Mouse (Mus musculus): Measurements from ENCODE around the gene Tsfm. TPM values are rescaled to one million over a fixed set of nuclear protein-coding genes. Genes with fewer than 3 reads are reported as not detected.
A peak's percentile ranks its signal among the peaks of the same experiment; 100 is the strongest.

Tsfm gene
- total and polyA plus RNA-seq, 3 experiments: 53.0 to 88.9 (median 78.0) TPM

DNA sequence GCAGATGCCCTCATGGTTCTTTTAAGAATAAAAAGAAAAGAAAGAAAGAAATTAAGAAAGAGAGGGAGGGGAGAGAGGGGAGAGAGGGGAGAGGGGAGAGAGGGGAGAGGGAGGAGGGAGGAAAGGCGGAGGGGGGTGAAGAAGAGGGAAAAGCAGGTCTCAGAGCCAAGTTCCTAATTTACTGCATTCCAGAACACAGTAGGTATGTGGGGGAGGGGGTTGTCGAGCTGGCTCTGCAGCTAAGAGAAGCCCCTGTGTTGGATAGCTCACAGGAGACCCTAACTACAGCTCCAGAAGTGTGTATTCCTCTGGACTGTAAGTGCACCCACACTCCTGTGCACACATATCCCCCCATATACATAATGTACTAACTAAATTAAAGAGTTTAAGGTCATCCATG lies 13.6 kb downstream of the Tsfm start:
- in situ Hi-C loops (cut with MboI; ENCODE audit: low pct_ligation_motif_present, low pct_unique_long_range_greater_than_20kb, low sequenced_read_pairs): no loop called here
- no peaks in the 10 kb centered on the region for H3K27me3 ChIP-seq (replicated peaks)
- H3K27ac ChIP-seq (ENCODE audit: insufficient read depth, low read depth): no peak overlapping the region
- H3K9me3 ChIP-seq (replicated peaks; ENCODE audit: low read length): no peaks in the 10 kb centered on the region
- dilution Hi-C loops (cut with MboI; ENCODE audit: extremely low pct_ligation_motif_present, extremely low pct_unique_long_range_greater_than_20kb, low sequenced_read_pairs): no loop called here
- peaks cover 4 to 54% of the 10 kb centered on the region in 2 experiments for H3K36me3 ChIP-seq (replicated peaks in 1 of 2; ENCODE audit: control insufficient read depth in 1 of 2, insufficient read depth in 1 of 2, low read length in 1 of 2)
- H3K9ac ChIP-seq (ENCODE audit: insufficient read depth, low read depth): no peak overlapping the region
- no peaks in the 10 kb centered on the region for H3K4me1 ChIP-seq (ENCODE audit: control insufficient read depth in 1 of 2, insufficient read depth in 2 of 2)
- TF ChIP-seq E2F4 (IDR thresholded peaks at IDR 0.05; ENCODE audit: insufficient replicate concordance, low read depth, low read length) (no peak), ZNF384 (IDR thresholded peaks at IDR 0.05; ENCODE audit: low read depth, low read length) (no peak), NELFE (IDR thresholded peaks at IDR 0.05; ENCODE audit: low read depth, low read length) (no peak), GABPA (IDR thresholded peaks at IDR 0.05; ENCODE audit: insufficient replicate concordance, low read depth, low read length) (no peak), ETS1 (conservative IDR thresholded peaks at IDR 0.05; ENCODE audit: low read depth, low read length) (no peak), CTCF (conservative IDR thresholded peaks at IDR 0.05 in 1 of 2, IDR thresholded peaks at IDR 0.05 in 1 of 2; ENCODE audit: low read depth in 2 of 2, low read length in 2 of 2) (no peak), NRF1 (IDR thresholded peaks at IDR 0.05; ENCODE audit: low read depth, low read length) (no peak), ZKSCAN1 (IDR thresholded peaks at IDR 0.05; ENCODE audit: borderline replicate concordance, low read depth, low read length) (no peak), IRF4 (IDR thresholded peaks at IDR 0.05; ENCODE audit: low read depth, low read length) (no peak), MEF2A (IDR thresholded peaks at IDR 0.05; ENCODE audit: borderline replicate concordance, low read depth, low read length) (no peak), CHD2 (IDR thresholded peaks at IDR 0.05; ENCODE audit: low read length) (no peak), MAX (IDR thresholded peaks at IDR 0.05; ENCODE audit: low read length) (no peak), MAFK (IDR thresholded peaks at IDR 0.05; ENCODE audit: insufficient replicate concordance, low read length) (no peak)
- no peak for DNase-seq (ENCODE audit: extremely low read depth)
- H3K79me2 ChIP-seq (replicated peaks; ENCODE audit: control insufficient read depth, extremely low read depth, insufficient read depth, poor library complexity, severe bottlenecking): no peaks in the 10 kb centered on the region
- no peak overlapping the region for H3K4me3 ChIP-seq (replicated peaks in 1 of 3; ENCODE audit: low read depth in 2 of 3, low read length in 2 of 3, poor library complexity in 1 of 3)
- H3K4me2 ChIP-seq (ENCODE audit: insufficient read depth, low read depth, poor library complexity, severe bottlenecking): no peak overlapping the region

DNA sequence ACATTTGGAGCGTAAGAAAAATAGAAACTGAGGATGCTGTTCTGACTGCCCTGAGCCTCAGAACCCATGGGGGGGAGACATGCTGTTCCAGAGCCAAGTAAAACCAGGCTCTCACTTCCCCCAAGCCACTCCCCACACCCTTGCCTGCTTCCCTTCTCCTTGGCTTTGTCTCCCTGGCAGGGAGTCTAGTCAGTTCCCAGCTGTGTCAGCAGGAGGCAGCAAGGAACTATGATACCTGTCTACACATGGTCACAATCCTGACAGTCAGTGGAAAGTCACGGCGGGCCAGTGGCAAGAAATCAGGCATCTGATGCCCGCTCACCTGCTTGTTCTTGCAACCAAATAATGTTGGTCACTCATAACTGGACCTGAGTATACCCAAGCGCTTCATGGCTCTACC lies 14.2 kb downstream of the Tsfm start:
- Histone ChIP-seq H3K4me1 (ENCODE audit: control insufficient read depth in 1 of 2, insufficient read depth in 2 of 2) (no peaks in the 10 kb centered on the region), H3K9ac (ENCODE audit: insufficient read depth, low read depth) (no peak overlapping the region), H3K4me3 (replicated peaks in 1 of 3; ENCODE audit: low read depth in 2 of 3, low read length in 2 of 3, poor library complexity in 1 of 3) (no peak overlapping the region), H3K9me3 (replicated peaks; ENCODE audit: low read length) (no peaks in the 10 kb centered on the region), H3K79me2 (replicated peaks; ENCODE audit: control insufficient read depth, extremely low read depth, insufficient read depth, poor library complexity, severe bottlenecking) (no peaks in the 10 kb centered on the region), H3K27me3 (replicated peaks) (no peaks in the 10 kb centered on the region), H3K36me3 (replicated peaks in 1 of 2; ENCODE audit: control insufficient read depth in 1 of 2, insufficient read depth in 1 of 2, low read length in 1 of 2) (peaks cover 0 to 55% of the 10 kb centered on the region in 2 experiments), H3K4me2 (ENCODE audit: insufficient read depth, low read depth, poor library complexity, severe bottlenecking) (no peak overlapping the region), H3K27ac (ENCODE audit: insufficient read depth, low read depth) (no peak overlapping the region)
- no peak for DNase-seq (ENCODE audit: extremely low read depth)
- peak; percentile 55 for TF ChIP-seq RAD21 (IDR thresholded peaks at IDR 0.05; ENCODE audit: low read depth, low read length)
- TF ChIP-seq GABPA (IDR thresholded peaks at IDR 0.05; ENCODE audit: insufficient replicate concordance, low read depth, low read length): no peak
- peak; percentile 40 for TF ChIP-seq SMC3 (IDR thresholded peaks at IDR 0.05; ENCODE audit: low read depth, low read length)
- peak in 1 of 2 experiments; percentile 51; a peak in 2 of 4 replicates for TF ChIP-seq CTCF (conservative IDR thresholded peaks at IDR 0.05 in 1 of 2, IDR thresholded peaks at IDR 0.05 in 1 of 2; ENCODE audit: low read depth in 2 of 2, low read length in 2 of 2)
- dilution Hi-C loops (cut with MboI; ENCODE audit: extremely low pct_ligation_motif_present, extremely low pct_unique_long_range_greater_than_20kb, low sequenced_read_pairs) (no loop called here), in situ Hi-C loops (cut with MboI; ENCODE audit: low pct_ligation_motif_present, low pct_unique_long_range_greater_than_20kb, low sequenced_read_pairs) (no loop called here)

All from CH12.LX (cell line).